In the genomic region with DNA sequence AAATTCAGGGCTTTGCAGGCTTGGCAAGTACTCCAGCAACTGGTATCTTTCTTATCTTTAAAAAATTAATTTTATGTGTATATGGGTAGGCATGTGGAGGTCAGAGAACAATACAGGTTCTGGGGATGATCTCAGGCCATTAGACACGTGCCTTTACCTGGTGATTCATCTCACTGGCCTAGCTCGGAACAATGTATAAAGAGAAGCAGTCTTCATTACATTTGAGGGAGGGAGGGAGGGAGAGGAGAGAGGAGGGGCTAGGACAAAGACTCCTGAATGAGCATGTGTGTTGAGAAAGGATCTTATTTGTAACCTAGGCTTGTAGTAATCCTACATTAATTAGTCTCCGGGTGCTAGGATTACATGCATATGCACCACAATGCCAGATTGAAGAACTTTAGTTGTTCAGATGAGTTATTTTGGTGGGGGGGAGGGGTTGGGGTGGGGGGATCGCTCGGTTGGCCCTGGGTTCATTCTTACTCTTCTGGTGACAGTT, we compare ENCODE assay signal across 20 mouse cellular contexts. TPM values are rescaled to one million over a fixed set of nuclear protein-coding genes. Genes with fewer than 3 reads are reported as not detected.
DNase-seq lines count a peak whose midpoint lies in the region; ATAC-seq lines count a peak whose summit lies in the region.
"Had no signal": no experiment of that assay in that cellular context is flagged by ENCODE, and none has a peak within 500 bp of the region (broad histone marks: within the 10 kb centered on the region; RNA-seq: fewer than 3 reads in every experiment).

No protein-coding gene starts in this region.

- no peaks in the 10 kb centered on the region for H3K9me3 ChIP-seq in hindbrain, embryonic 12.5 days (replicated peaks)
- no peaks in the 10 kb centered on the region for H3K9me3 ChIP-seq in hindbrain, embryonic 14.5 days (ENCODE audit: control insufficient read depth, low read length)
- H3K9me3 ChIP-seq in liver, embryonic 13.5 days (replicated peaks) = no peaks in the 10 kb centered on the region
- H3K9me3 ChIP-seq: embryonic facial prominence, embryonic 13.5 days; hindbrain, embryonic 13.5 days; limb, embryonic 10.5 days; midbrain, embryonic 15.5 days had no signal

- peaks cover 24% of the 10 kb centered on the region for H3K4me1 ChIP-seq in hindbrain, embryonic 12.5 days
- peaks cover 19% of the 10 kb centered on the region; the same call in 1 of the 2 replicates for H3K4me1 ChIP-seq in hindbrain, embryonic 14.5 days (replicated peaks; ENCODE audit: control insufficient read depth, insufficient read depth, low read length)
- H3K4me1 ChIP-seq in liver, embryonic 13.5 days (replicated peaks) = peaks cover 100% of the 10 kb centered on the region

- no peak for ATAC-seq in hindbrain, embryonic 12.5 days (ENCODE audit: low FRiP score)
- no peak for ATAC-seq in hindbrain, embryonic 14.5 days (ENCODE audit: low FRiP score)
- ATAC-seq in liver, embryonic 13.5 days (ENCODE audit: low read depth) = no peak
- ATAC-seq: midbrain, embryonic 15.5 days had no signal

- no peak for DNase-seq in hindbrain, embryonic 14.5 days (ENCODE audit: low spot score)
- peak; percentile 12 for DNase-seq in Muller cell, postnatal 12 days (ENCODE audit: inconsistent ontology term)
- DNase-seq in ZHBTc4 (ENCODE audit: low read depth, low spot score) = peak; percentile 45
- no peak for DNase-seq in liver, embryonic 13.5 days
- DNase-seq in adrenal gland, adult 2 months = no peak
- no peak for DNase-seq in spleen, adult 18-20 months
- DNase-seq: adrenal gland, postnatal 14 days; cerebellum, adult 9-10 months; heart, adult 18-20 months; kidney, adult 11 months; lung, adult 2 months; right cerebral cortex, postnatal 25 days; thymus, postnatal 25 days had no signal

- no peak overlapping the region for H3K9ac ChIP-seq in hindbrain, embryonic 12.5 days
- no peak overlapping the region for H3K9ac ChIP-seq in hindbrain, embryonic 14.5 days
- H3K9ac ChIP-seq in liver, embryonic 13.5 days = peak overlapping the region; percentile 73
- H3K9ac ChIP-seq: embryonic facial prominence, embryonic 13.5 days; hindbrain, embryonic 13.5 days; midbrain, embryonic 15.5 days had no signal

- H3K27me3 ChIP-seq in hindbrain, embryonic 12.5 days = no peaks in the 10 kb centered on the region
- H3K27me3 ChIP-seq in hindbrain, embryonic 14.5 days (ENCODE audit: control insufficient read depth, insufficient read depth, low read length) = no peaks in the 10 kb centered on the region
- H3K27me3 ChIP-seq in liver, embryonic 13.5 days = no peaks in the 10 kb centered on the region
- H3K27me3 ChIP-seq: embryonic facial prominence, embryonic 13.5 days; hindbrain, embryonic 13.5 days; midbrain, embryonic 15.5 days had no signal

- no peak overlapping the region for H3K4me2 ChIP-seq in hindbrain, embryonic 12.5 days (replicated peaks)
- H3K4me2 ChIP-seq in hindbrain, embryonic 14.5 days (replicated peaks) = no peak overlapping the region
- H3K4me2 ChIP-seq in liver, embryonic 13.5 days = peak overlapping the region; percentile 42
- H3K4me2 ChIP-seq: embryonic facial prominence, embryonic 13.5 days; hindbrain, embryonic 13.5 days; midbrain, embryonic 15.5 days had no signal

- 61% methylated on average over 5 of the region's 5 CpGs for WGBS in hindbrain, embryonic 12.5 days
- WGBS in hindbrain, embryonic 14.5 days = 54% methylated on average over 5 of the region's 5 CpGs
- WGBS in liver, embryonic 13.5 days (ENCODE audit: insufficient replicate concordance) = 63% methylated on average over 5 of the region's 5 CpGs

- H3K36me3 ChIP-seq in hindbrain, embryonic 12.5 days = no peaks in the 10 kb centered on the region
- peaks cover 4% of the 10 kb centered on the region; the same call in 1 of the 2 replicates for H3K36me3 ChIP-seq in hindbrain, embryonic 14.5 days (replicated peaks; ENCODE audit: control insufficient read depth, insufficient read depth)
- peaks cover 18% of the 10 kb centered on the region for H3K36me3 ChIP-seq in liver, embryonic 13.5 days
- H3K36me3 ChIP-seq: hindbrain, embryonic 13.5 days; midbrain, embryonic 15.5 days had no signal

- H3K27ac ChIP-seq in hindbrain, embryonic 12.5 days = 0 out of 2 replicates have a peak overlapping the region, but pooled peaks have one; percentile 1
- H3K27ac ChIP-seq in hindbrain, embryonic 14.5 days = no peak overlapping the region
- H3K27ac ChIP-seq in liver, embryonic 13.5 days = peak overlapping the region; percentile 97
- H3K27ac ChIP-seq: embryonic facial prominence, embryonic 13.5 days; hindbrain, embryonic 13.5 days; kidney, postnatal 0 days; limb, embryonic 10.5 days; macrophage had no signal

- H3K4me3 ChIP-seq in hindbrain, embryonic 12.5 days = no peak overlapping the region
- H3K4me3 ChIP-seq in hindbrain, embryonic 14.5 days (replicated peaks; ENCODE audit: low read length) = no peak overlapping the region
- H3K4me3 ChIP-seq in liver, embryonic 13.5 days (replicated peaks) = no peak overlapping the region
- H3K4me3 ChIP-seq: embryonic facial prominence, embryonic 13.5 days; hindbrain, embryonic 13.5 days; limb, embryonic 10.5 days; midbrain, embryonic 15.5 days had no signal

RNA-seq across cellular contexts. Expression of a gene that starts 48.3 kb away (rescaled TPM):
- 119 TPM in 2 replicates for polyA plus RNA-seq in hindbrain, embryonic 12.5 days (2016; fragmentation: Nextera tagmentation; extraction: Ambion mirVana)
- 88.9 and 91.1 TPM in 2 replicates for polyA plus RNA-seq in hindbrain, embryonic 14.5 days (2014; fragmentation: Nextera tagmentation; extraction: Ambion mirVana)
- polyA plus RNA-seq in liver, embryonic 13.5 days (2015; fragmentation: Nextera tagmentation; extraction: Ambion mirVana) = 29.7 and 36.1 TPM in 2 replicates
- total RNA-seq in adrenal gland, adult 2 months (2021) = 10 to 100 TPM; 73.6 to 84.0 TPM
- 47.7 and 62.4 TPM in 2 replicates for polyA plus RNA-seq in adrenal gland, adult 2 months (2012; rRNA removed)

Comparison
In these comparisons a context has a peak if more than half of its experiments do, and no peak if none do; other contexts are left out.
1. DNase-seq: peak in Muller cell, postnatal 12 days (single experiment) and ZHBTc4 (single experiment); none in hindbrain, embryonic 14.5 days (single experiment), liver, embryonic 13.5 days (single experiment), adrenal gland, adult 2 months (single experiment) and spleen, adult 18-20 months (0 of 2).